Mouse (Mus musculus): ENCODE results near the gene Sccpdh.

DNA sequence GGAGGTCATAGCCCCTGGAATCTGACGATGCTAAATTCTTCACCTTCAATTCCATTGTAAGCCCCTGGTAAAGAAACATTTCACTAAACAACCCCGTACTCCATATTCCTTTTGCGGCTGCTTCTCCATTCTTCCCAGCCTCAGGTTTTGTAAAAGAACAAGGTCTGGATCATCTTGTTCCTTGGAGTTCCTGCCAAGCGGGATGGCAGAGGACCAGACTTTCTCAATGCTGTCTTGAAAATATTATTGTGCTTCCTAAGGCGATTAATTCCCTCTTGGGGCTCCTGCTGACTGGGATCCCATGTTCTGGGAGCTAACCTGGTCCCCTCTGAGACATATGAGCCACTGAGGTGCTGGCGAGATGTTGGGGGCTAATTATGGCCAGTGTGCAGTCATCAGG, 37.1 kb downstream of the Sccpdh start:
- TF ChIP-seq CTCF (IDR thresholded peaks at IDR 0.05; ENCODE audit: low read depth): no peak
- TF ChIP-seq EP300 (IDR thresholded peaks at IDR 0.05; ENCODE audit: low read depth): no peak

Measured in heart, postnatal 0 days (tissue).